Mouse (Mus musculus) forebrain, embryonic 10.5 days (tissue): ENCODE measurements at regions not wholly inside any gene's neighbourhood (a gene's known extent, or its start where the extent isn't known, plus 50 kb on each side); places are given as distances from the start of the nearest gene placed in this dataset.

Source experiments
- DNase-seq: peaks from one replicate; pipeline ENCODE4 v3.0.0-alpha.2; 2017; ENCODE audit warnings: low spot score; ENCODE audit errors: extremely low spot score
- H3K27ac ChIP-seq: fragments of 300-500 bp; sonication (generic); 2 replicates; pipeline ENCODE4 v1.5.1; 2016; ENCODE audit warnings: mild to moderate bottlenecking
- H3K27me3 ChIP-seq: fragments of 300-500 bp; sonication (generic); 2 replicates; pipeline ENCODE4 v1.6.1; 2016; ENCODE audit warnings: mild to moderate bottlenecking; ENCODE audit not compliant: poor library complexity, severe bottlenecking
- H3K36me3 ChIP-seq: fragments of 300-500 bp; sonication (generic); replicated peaks from 2 replicates; pipeline ENCODE4 v1.6.1; 2016; ENCODE audit warnings: mild to moderate bottlenecking, moderate library complexity
- H3K4me1 ChIP-seq: fragments of 300-500 bp; sonication (generic); 2 replicates; pipeline ENCODE4 v1.6.1; 2016
- H3K4me3 ChIP-seq: fragments of 300-500 bp; sonication (generic); 2 replicates; pipeline ENCODE4 v1.5.1; 2016; ENCODE audit warnings: mild to moderate bottlenecking, moderate library complexity
- H3K9me3 ChIP-seq: fragments of 300-500 bp; sonication (generic); 2 replicates; pipeline ENCODE4 v1.6.1; 2016; ENCODE audit warnings: mild to moderate bottlenecking, moderate library complexity
- WGBS: fragments of 180-500 bp; shearing (Covaris S2); methylation state at CpG from one replicate; pipeline ENCODE4 v1.1.7; 2016; 5-methylcytosine and 5-hydroxymethylcytosine counted together

GRCm38 (mm10) chr8:126717652-126718155 lies 123.9 kb upstream of the Irf2bp2 start:
- H3K4me3 ChIP-seq = no peak overlapping the region
- H3K36me3 ChIP-seq = no peaks in the 10 kb centered on the region
- H3K27me3 ChIP-seq = no peaks in the 10 kb centered on the region
- 75% methylated on average over 2 of the region's 2 CpGs for WGBS
- no peaks in the 10 kb centered on the region for H3K9me3 ChIP-seq
- H3K4me1 ChIP-seq = peaks cover 16% of the 10 kb centered on the region
- no peak for DNase-seq
- H3K27ac ChIP-seq = no peak overlapping the region

GRCm38 (mm10) chr8:126715666-126716065 lies 121.9 kb upstream of the Irf2bp2 start:
- 92% methylated on average over 1 of the region's 1 CpGs for WGBS
- peaks cover 18% of the 10 kb centered on the region for H3K4me1 ChIP-seq
- H3K27ac ChIP-seq = no peak overlapping the region
- H3K36me3 ChIP-seq = no peaks in the 10 kb centered on the region
- no peak for DNase-seq
- H3K27me3 ChIP-seq = no peaks in the 10 kb centered on the region
- H3K4me3 ChIP-seq = no peak overlapping the region
- H3K9me3 ChIP-seq = no peaks in the 10 kb centered on the region

- Histone ChIP-seq H3K9me3 (no peaks in the 10 kb centered on the region), H3K4me1 (peaks cover 18% of the 10 kb centered on the region), H3K4me3 (no peak overlapping the region), H3K27ac (no peak overlapping the region), H3K36me3 (no peaks in the 10 kb centered on the region), H3K27me3 (no peaks in the 10 kb centered on the region)
- no peak for DNase-seq
- 48% methylated on average over 8 of the region's 8 CpGs for WGBS
Measured at GRCm38 (mm10) chr8:126713602-126714145, 119.9 kb upstream of the Irf2bp2 start.

- no peaks in the 10 kb centered on the region for H3K27me3 ChIP-seq
- H3K27ac ChIP-seq = no peak overlapping the region
- H3K4me1 ChIP-seq = peaks cover 18% of the 10 kb centered on the region
- DNase-seq = no peak
- H3K4me3 ChIP-seq = no peak overlapping the region
- 11% methylated on average over 4 of the region's 4 CpGs for WGBS
- no peaks in the 10 kb centered on the region for H3K36me3 ChIP-seq
- H3K9me3 ChIP-seq = no peaks in the 10 kb centered on the region
Measured at GRCm38 (mm10) chr8:126713181-126713580, 119.4 kb upstream of the Irf2bp2 start.

- no peaks in the 10 kb centered on the region for H3K36me3 ChIP-seq
- no peak for DNase-seq
- H3K27me3 ChIP-seq = no peaks in the 10 kb centered on the region
- H3K4me3 ChIP-seq = no peak overlapping the region
- H3K4me1 ChIP-seq = peaks cover 18% of the 10 kb centered on the region
- H3K9me3 ChIP-seq = no peaks in the 10 kb centered on the region
- H3K27ac ChIP-seq = peak overlapping the region; percentile 54
- 47% methylated on average over 6 of the region's 6 CpGs for WGBS
Measured at GRCm38 (mm10) chr8:126712749-126713148, 119.0 kb upstream of the Irf2bp2 start.

- Histone ChIP-seq H3K4me1 (peaks cover 18% of the 10 kb centered on the region), H3K36me3 (no peaks in the 10 kb centered on the region), H3K27ac (no peak overlapping the region), H3K27me3 (0 out of 2 replicates have a peak, but pooled peaks cover 7% of the 10 kb centered on the region), H3K4me3 (no peak overlapping the region), H3K9me3 (no peaks in the 10 kb centered on the region)
- DNase-seq = no peak
- WGBS = 73% methylated on average over 2 of the region's 2 CpGs
Measured at GRCm38 (mm10) chr8:126708956-126709355, 115.2 kb upstream of the Irf2bp2 start.

GRCm38 (mm10) chr8:126707300-126707902 lies 113.6 kb upstream of the Irf2bp2 start:
- Histone ChIP-seq H3K4me1 (peaks cover 3% of the 10 kb centered on the region), H3K27me3 (peaks cover 15% of the 10 kb centered on the region), H3K27ac (no peak overlapping the region), H3K9me3 (no peaks in the 10 kb centered on the region), H3K4me3 (no peak overlapping the region), H3K36me3 (no peaks in the 10 kb centered on the region)
- WGBS = 87% methylated on average over 6 of the region's 6 CpGs
- DNase-seq = no peak

- 88% methylated on average over 8 of the region's 8 CpGs for WGBS
- H3K4me3 ChIP-seq = no peak overlapping the region
- no peak for DNase-seq
- no peak overlapping the region for H3K27ac ChIP-seq
- H3K27me3 ChIP-seq = peaks cover 26% of the 10 kb centered on the region
- H3K36me3 ChIP-seq = no peaks in the 10 kb centered on the region
- no peaks in the 10 kb centered on the region for H3K4me1 ChIP-seq
- H3K9me3 ChIP-seq = no peaks in the 10 kb centered on the region
Measured at GRCm38 (mm10) chr8:126706247-126706646, 112.5 kb upstream of the Irf2bp2 start.

GRCm38 (mm10) chr8:126705391-126705790 lies 111.6 kb upstream of the Irf2bp2 start:
- no peak for DNase-seq
- WGBS = 87% methylated on average over 2 of the region's 2 CpGs
- Histone ChIP-seq H3K27me3 (peaks cover 34% of the 10 kb centered on the region), H3K36me3 (no peaks in the 10 kb centered on the region), H3K4me1 (no peaks in the 10 kb centered on the region), H3K9me3 (no peaks in the 10 kb centered on the region), H3K4me3 (no peak overlapping the region), H3K27ac (no peak overlapping the region)

- Histone ChIP-seq H3K27ac (no peak overlapping the region), H3K36me3 (no peaks in the 10 kb centered on the region), H3K27me3 (peaks cover 38% of the 10 kb centered on the region), H3K4me3 (no peak overlapping the region), H3K9me3 (no peaks in the 10 kb centered on the region), H3K4me1 (peaks cover 2% of the 10 kb centered on the region)
- 94% methylated on average over 8 of the region's 8 CpGs for WGBS
- DNase-seq = no peak
Measured at GRCm38 (mm10) chr8:126704706-126705105, 110.9 kb upstream of the Irf2bp2 start.

GRCm38 (mm10) chr8:126703546-126703945 lies 109.8 kb upstream of the Irf2bp2 start:
- DNase-seq = no peak
- no peaks in the 10 kb centered on the region for H3K9me3 ChIP-seq
- H3K36me3 ChIP-seq = no peaks in the 10 kb centered on the region
- H3K4me3 ChIP-seq = no peak overlapping the region
- 90% methylated on average over 5 of the region's 5 CpGs for WGBS
- peaks cover 38% of the 10 kb centered on the region for H3K27me3 ChIP-seq
- H3K4me1 ChIP-seq = peaks cover 13% of the 10 kb centered on the region
- no peak overlapping the region for H3K27ac ChIP-seq

GRCm38 (mm10) chr8:126702294-126702693 lies 108.5 kb upstream of the Irf2bp2 start:
- 85% methylated on average over 6 of the region's 6 CpGs for WGBS
- H3K9me3 ChIP-seq = no peaks in the 10 kb centered on the region
- no peak overlapping the region for H3K4me3 ChIP-seq
- DNase-seq = no peak
- peaks cover 18% of the 10 kb centered on the region for H3K4me1 ChIP-seq
- no peak overlapping the region for H3K27ac ChIP-seq
- peaks cover 45% of the 10 kb centered on the region for H3K27me3 ChIP-seq
- no peaks in the 10 kb centered on the region for H3K36me3 ChIP-seq

- Histone ChIP-seq H3K4me3 (no peak overlapping the region), H3K27me3 (peaks cover 58% of the 10 kb centered on the region), H3K4me1 (peaks cover 24% of the 10 kb centered on the region), H3K27ac (peak overlapping the region; percentile 85), H3K9me3 (no peaks in the 10 kb centered on the region), H3K36me3 (no peaks in the 10 kb centered on the region)
- WGBS = 11% methylated on average over 6 of the region's 6 CpGs
- DNase-seq = no peak
Measured at GRCm38 (mm10) chr8:126699389-126699775, 105.6 kb upstream of the Irf2bp2 start.
